Mouse (Mus musculus) bone marrow macrophage, adult 2 months (primary cell): ENCODE results near the gene Ulk4. TPM values are rescaled to one million over a fixed set of nuclear protein-coding genes. Genes with fewer than 3 reads are reported as not detected.

Source experiments
- H3K27ac ChIP-seq: 2 replicates; pipeline ENCODE4 v1.5.1; 2012; ENCODE audit warnings: low read depth, low read length; ENCODE audit not compliant: insufficient read depth
- H3K4me1 ChIP-seq: 2 replicates; pipeline ENCODE4 v1.6.1; 2012; ENCODE audit warnings: low read length; ENCODE audit not compliant: control insufficient read depth, insufficient read depth
- H3K4me3 ChIP-seq: 2 replicates; pipeline ENCODE4 v1.5.1; 2012; ENCODE audit warnings: mild to moderate bottlenecking, low read length, moderate library complexity; ENCODE audit not compliant: insufficient read depth
- CTCF ChIP-seq: IDR thresholded peaks from 2 replicates; pipeline ENCODE4 v1.5.1; 2012; ENCODE audit warnings: low read depth, mild to moderate bottlenecking, low read length, moderate library complexity
- POLR2A ChIP-seq: IDR thresholded peaks from 2 replicates; pipeline ENCODE4 v1.6.1; 2012; ENCODE audit warnings: mild to moderate bottlenecking, low read depth, low read length, borderline replicate concordance
- polyA plus RNA-seq: library from polyadenylated mRNA; stranded (reverse); fragments of >200 nt; gene quantifications from 2 replicates; pipeline ENCODE4 v1.2.4, GENCODE M21; 2012; ENCODE audit not compliant: missing spikeins, insufficient read depth, insufficient read length

The Ulk4 gene
- polyA plus RNA-seq, 1 experiment, result 1.3 TPM

DNA sequence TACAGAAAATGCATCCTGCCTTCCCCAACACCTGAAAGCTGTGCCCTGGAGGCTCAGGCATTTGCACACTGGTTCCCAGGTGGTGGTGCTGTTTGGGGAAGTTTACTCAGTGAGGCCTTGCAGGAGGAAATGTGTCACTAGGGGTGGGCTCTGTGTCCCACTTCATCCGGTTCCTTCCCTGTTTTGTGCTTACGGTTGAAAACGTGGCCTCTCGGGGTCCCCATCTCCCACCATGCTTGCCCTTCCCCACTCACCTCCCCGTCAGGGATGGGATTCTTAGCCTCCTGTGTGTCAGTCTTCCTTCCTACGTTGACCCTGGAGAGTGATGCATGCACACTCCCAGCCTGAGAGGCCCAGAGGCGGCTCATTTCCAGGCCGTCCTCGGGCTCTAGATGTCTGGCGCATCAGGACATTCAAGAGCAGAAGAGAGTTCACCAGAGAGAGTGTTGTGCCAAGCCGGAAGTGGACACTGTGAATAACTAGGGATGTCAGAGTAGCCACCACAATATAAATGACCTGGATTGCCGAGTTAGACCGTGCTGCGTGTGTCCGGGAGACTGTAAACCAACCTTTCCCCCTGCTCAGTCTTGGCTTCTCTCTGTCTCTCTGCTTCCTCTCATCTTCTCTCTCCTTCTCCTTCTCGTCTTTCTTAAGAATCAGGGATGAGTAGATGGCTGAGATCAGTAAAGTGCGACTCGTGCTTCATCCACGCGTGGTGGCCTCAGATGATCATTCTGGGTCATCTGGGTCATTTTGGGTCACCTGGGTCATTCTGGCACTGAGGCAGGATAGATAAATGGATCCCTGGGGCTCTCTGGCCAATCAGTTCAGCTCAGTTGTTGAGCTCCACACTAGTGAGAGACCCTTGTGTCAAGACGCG, 24.3 kb upstream of the Ulk4 start:
- H3K4me3 ChIP-seq, result peak overlapping the region; percentile 55

DNA sequence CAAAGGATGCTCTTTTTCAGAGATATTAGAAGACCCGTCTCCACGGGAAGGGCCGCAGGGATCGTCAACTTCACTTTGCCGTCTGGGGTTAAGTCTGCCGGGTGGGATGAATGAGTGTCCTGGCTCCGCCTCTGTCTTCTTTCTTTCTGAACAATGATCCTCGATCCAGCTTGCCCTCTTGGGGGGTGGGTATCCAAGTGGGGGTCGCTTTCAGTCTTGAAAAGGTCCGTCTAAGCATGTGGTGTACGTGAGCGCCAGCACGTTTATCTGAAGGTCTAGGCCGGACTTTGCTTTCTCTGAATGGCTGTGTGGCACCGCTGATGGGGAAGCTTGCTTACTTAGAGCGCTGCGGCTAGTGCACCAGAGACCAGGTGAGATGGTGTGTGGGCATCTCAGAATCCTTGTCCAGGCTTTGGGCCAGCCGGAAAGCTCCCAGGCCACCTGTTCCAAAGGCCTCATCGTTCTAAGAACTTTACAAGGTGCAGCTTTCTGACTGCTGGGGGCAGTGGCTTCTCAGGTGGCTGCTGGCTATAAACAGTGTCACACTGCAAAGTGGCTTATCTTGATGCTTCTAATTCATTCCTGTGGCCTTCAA, 23.1 kb upstream of the Ulk4 start:
- TF ChIP-seq POLR2A, result no peak
- TF ChIP-seq CTCF, result no peak
- Histone ChIP-seq H3K4me3 (no peak overlapping the region), H3K4me1 (peaks cover 52% of the 10 kb centered on the region), H3K27ac (no peak overlapping the region)

More for the DNA sequence above, 24.3 kb upstream of the Ulk4 start:
- peak overlapping the region; percentile 67 for H3K27ac ChIP-seq
- TF ChIP-seq POLR2A (no peak), CTCF (no peak; the same call in none of the 2 replicates)
- H3K4me1 ChIP-seq, result peaks cover 63% of the 10 kb centered on the region

DNA sequence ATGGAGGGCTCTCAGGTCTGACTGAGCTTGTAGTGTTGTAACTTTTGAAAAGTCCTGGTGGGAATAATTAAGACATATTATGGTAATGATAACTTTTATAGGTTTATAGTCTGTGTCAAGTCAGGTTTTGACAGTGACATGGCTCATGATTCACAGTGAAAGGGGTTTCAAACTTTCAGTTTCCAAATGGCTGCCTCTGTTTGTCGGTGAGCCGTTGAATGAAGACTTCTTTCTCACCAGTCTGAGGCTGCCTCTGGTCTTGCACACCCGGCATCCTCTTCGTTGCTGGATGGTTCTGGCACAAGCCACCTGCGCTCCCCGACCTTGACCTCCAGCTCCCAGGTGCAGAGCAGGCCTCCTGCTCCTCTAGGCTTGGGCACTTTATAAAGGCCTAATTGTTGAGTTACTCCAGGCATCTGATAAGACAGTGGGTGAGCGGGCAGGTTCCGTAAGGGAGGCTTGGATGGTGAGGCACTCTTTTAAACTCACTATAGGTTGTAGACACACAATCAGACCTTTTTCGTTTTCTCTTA, 22.3 kb upstream of the Ulk4 start:
- H3K4me3 ChIP-seq, result peak overlapping the region; percentile 83
- peaks cover 45% of the 10 kb centered on the region for H3K4me1 ChIP-seq
- no peak for TF ChIP-seq POLR2A
- no peak for TF ChIP-seq CTCF
- H3K27ac ChIP-seq, result no peak overlapping the region

DNA sequence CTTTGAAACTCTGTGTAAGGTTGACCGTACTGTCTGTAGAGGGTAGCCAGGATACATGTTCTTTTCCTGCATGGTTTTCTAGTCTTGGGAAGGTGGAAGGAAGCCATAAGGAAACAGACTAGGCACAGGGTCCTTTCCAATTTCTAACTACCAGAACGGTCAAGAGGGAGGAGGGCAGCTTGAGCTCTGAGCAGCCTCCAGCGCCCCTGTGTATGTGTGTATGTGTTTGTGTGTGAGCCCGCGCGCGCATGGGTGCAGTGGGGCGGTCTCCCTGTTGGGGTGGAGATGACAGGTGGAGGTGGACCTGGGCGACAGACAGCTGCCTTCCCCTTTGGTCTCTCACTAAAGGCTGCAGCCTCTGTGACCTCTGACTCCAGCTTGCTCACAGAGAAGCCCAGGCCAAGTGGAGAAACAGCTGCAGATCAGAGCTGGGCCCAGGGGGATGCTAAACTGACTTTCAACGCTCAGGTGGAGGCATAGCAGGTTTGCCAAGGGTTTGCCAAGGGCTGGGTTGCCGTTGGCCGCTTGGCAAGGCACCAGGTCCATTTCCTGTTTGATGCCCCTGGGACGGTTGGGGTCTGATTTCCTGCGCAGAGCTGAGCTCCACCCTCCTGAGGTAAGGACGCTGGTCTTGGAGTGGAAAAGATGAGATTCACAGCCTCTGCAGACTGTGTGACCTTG, 21.6 kb upstream of the Ulk4 start:
- H3K4me1 ChIP-seq, result peaks cover 38% of the 10 kb centered on the region
- H3K4me3 ChIP-seq, result peak overlapping the region; percentile 83
- TF ChIP-seq POLR2A, result no peak
- no peak for TF ChIP-seq CTCF
- peak overlapping the region; percentile 47 for H3K27ac ChIP-seq

DNA sequence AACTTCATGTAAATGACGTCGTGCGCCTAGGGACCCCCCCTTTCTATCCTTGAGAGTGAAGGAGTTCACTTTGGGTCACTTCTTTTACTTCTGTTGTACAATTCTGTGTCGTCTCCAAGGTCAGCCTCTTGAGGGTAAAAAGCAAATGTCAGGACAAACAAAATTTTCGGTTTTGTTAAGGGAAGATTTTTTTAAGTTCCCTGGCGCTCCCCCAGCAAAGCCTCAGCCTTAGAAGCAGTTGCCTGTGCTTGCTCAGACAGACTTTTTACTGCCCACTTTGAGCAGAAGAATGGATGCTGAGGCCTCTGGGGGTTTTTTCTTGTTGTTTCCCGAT, 21.0 kb upstream of the Ulk4 start:
- Histone ChIP-seq H3K4me3 (peak overlapping the region; percentile 83), H3K27ac (peak overlapping the region; percentile 47), H3K4me1 (peaks cover 34% of the 10 kb centered on the region)
- no peak for TF ChIP-seq POLR2A
- no peak for TF ChIP-seq CTCF

DNA sequence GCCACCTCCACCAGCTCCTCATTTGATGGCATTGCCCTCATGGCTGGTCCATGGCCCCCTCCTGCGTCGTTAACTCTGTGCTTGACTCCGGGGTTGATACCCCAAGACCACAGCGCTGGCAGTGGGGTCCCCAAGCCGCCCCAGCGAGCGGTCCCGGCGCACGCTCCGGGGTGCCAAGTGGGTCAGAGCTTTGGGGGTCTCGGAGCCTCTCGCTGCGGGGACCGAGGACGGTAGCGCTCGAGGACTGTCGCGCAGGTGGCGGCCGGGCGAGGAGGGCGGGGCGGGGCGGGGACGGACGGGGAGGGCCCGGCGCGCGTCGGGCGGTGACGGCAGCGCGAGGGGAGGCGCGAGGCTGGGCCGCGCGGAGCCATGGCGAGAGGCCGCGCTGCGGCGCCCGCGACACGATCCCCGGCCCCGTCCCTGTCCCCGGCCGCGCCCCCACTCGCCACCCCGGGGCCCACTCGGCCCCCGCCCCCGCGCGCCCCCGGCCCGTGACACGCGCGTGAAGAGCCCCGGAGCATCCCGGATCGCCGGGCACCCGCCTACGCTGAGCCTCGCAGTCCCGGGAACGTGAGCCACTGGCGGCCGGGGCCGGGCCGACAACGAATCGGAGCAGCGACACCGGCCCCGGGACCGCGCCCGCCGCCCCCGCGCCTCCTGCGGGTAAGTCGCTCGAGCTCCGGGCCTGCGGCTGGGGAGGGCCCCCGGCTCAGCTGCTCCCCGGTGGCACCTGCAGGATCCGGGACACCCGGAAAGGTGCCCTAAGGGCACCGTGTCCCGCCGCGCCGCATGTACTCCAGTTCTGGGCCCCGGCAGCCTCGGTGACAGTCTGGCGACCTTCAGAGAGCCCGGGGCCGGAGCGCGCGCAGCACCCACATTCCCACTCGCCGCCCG, 20.4 kb upstream of the Ulk4 start, which contains the start of gene Trak1:
TSS of gene Trak1 (plus strand) at position 332 of the 894 bp plus-strand sequence.
- Histone ChIP-seq H3K27ac (peak within 1 kb of the TSS; percentile 47), H3K4me3 (peak within 1 kb of the TSS; percentile 83), H3K4me1 (peaks cover 30% of the 10 kb centered on the region)
- TF ChIP-seq POLR2A (peak; percentile 57; the same call in 1 of the 2 replicates), CTCF (no peak)

DNA sequence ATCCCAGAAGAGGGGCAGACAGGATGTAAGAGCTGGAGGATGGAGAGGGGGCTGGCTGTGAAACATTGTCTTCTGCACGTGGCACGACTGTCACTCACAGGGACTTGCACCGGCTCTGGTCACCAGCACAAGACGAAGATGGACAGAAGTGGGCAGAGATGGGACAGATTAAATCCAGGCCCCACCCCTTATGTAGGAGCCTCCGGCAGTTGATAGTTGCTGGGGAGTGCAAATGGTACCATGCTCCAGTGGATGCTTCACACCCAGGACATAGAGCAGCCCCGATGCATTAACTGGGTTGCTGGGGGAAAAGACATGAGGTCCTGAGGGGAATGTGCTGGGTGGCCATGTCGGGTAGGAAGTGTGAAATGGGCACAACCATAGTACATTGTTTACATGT, 18.2 kb upstream of the Ulk4 start:
- Histone ChIP-seq H3K4me3 (no peak overlapping the region), H3K27ac (no peak overlapping the region), H3K4me1 (peaks cover 16% of the 10 kb centered on the region)
- TF ChIP-seq POLR2A, result no peak
- TF ChIP-seq CTCF, result no peak

DNA sequence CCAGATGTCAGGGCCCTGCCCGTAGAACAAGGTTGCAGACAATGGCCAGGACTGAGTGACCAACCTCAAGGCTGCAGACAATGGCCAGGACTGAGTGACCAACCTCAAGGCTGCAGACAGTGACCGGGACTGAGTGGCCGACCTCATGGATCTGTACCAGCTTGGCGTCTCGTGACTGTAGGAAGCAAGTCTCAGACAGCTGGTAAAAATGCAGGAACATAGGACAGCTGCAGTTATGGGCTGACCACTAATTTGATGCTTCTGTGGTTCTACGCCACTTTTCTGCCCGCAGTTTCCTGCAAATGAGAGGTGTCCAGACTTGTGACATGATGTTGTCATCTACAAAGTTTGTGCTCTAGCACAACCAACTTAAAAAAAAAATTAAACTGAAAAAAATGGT, 16.2 kb upstream of the Ulk4 start:
- Histone ChIP-seq H3K27ac (no peak overlapping the region), H3K4me3 (no peak overlapping the region), H3K4me1 (peaks cover 3% of the 10 kb centered on the region; the same call in 1 of the 2 replicates)
- no peak for TF ChIP-seq CTCF
- TF ChIP-seq POLR2A, result no peak

DNA sequence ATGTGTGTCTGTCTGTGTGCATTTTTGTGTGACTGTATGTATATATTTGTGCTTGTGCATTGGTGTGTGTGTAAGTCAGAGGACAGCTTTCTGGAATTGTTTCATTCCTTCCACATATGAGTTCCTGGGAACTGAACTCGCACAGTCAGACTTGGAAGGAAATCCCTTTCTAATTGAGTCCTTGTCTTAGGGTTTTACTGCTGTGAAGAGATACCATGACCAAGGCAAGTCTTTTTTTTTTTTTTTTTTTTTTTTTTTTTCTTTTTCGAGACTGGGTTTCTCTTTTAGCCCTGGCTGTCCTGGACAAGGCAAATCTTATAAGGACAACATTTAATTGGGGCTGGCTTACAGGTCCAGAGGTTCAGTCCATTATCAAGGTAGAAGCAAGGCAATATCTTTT, 14.3 kb upstream of the Ulk4 start:
- TF ChIP-seq CTCF (no peak), POLR2A (no peak)
- Histone ChIP-seq H3K4me1 (peaks cover 2% of the 10 kb centered on the region), H3K27ac (no peak overlapping the region), H3K4me3 (no peak overlapping the region)
